ENCODE assay signal across 9 mouse cellular contexts in genomic region chrX:99402841-99403520, GRCm38 (mm10).
DNase-seq lines count a peak whose midpoint lies in the region; ATAC-seq and TF ChIP-seq lines count a peak whose summit lies in the region.
"Had no signal": no experiment of that assay in that cellular context is flagged by ENCODE, and none has a peak within 500 bp of the region (broad histone marks: within the 10 kb centered on the region; RNA-seq: fewer than 3 reads in every experiment).

No protein-coding gene starts in this region.

- H3K4me2 ChIP-seq in forebrain, postnatal 0 days (ENCODE audit: low read depth): no peak overlapping the region
- H3K4me2 ChIP-seq in forebrain, embryonic 12.5 days: no peak overlapping the region
- no peak overlapping the region for H3K4me2 ChIP-seq in midbrain, embryonic 16.5 days (ENCODE audit: low read length)

- H3K9ac ChIP-seq in forebrain, postnatal 0 days: no peak overlapping the region
- no peak overlapping the region for H3K9ac ChIP-seq in forebrain, embryonic 12.5 days
- no peak overlapping the region for H3K9ac ChIP-seq in midbrain, embryonic 16.5 days (ENCODE audit: low read depth, low read length)

- no peaks in the 10 kb centered on the region for H3K27me3 ChIP-seq in forebrain, postnatal 0 days (ENCODE audit: insufficient read depth, low read length)
- peaks cover 67% of the 10 kb centered on the region for H3K27me3 ChIP-seq in forebrain, embryonic 12.5 days
- H3K27me3 ChIP-seq in midbrain, embryonic 10.5 days (ENCODE audit: low read depth, poor library complexity, severe bottlenecking): peaks cover 98% of the 10 kb centered on the region
- peaks cover 4% of the 10 kb centered on the region for H3K27me3 ChIP-seq in midbrain, embryonic 16.5 days (ENCODE audit: control insufficient read depth, insufficient read depth, low read depth, low read length)

- H3K27ac ChIP-seq in forebrain, postnatal 0 days (ENCODE audit: low read depth, low read length): no peak overlapping the region
- no peak overlapping the region for H3K27ac ChIP-seq in forebrain, embryonic 12.5 days
- no peak overlapping the region for H3K27ac ChIP-seq in midbrain, embryonic 10.5 days (replicated peaks)
- no peak overlapping the region for H3K27ac ChIP-seq in midbrain, embryonic 16.5 days (ENCODE audit: low read length)

- peak; percentile 51 for TF ChIP-seq CTCF in forebrain, postnatal 0 days (IDR thresholded peaks at IDR 0.05; ENCODE audit: low read depth)
- TF ChIP-seq CTCF in lung, adult 2 months (IDR thresholded peaks at IDR 0.05; ENCODE audit: insufficient read depth, low read length): peak; percentile 57

- H3K4me1 ChIP-seq in forebrain, postnatal 0 days (ENCODE audit: insufficient read depth): no peaks in the 10 kb centered on the region
- H3K4me1 ChIP-seq in forebrain, embryonic 12.5 days: peaks cover 5% of the 10 kb centered on the region; the same call in 1 of the 2 replicates
- peaks cover 20% of the 10 kb centered on the region for H3K4me1 ChIP-seq in midbrain, embryonic 10.5 days
- H3K4me1 ChIP-seq in midbrain, embryonic 16.5 days (ENCODE audit: control insufficient read depth, insufficient read depth, low read length): 0 out of 2 replicates have a peak, but pooled peaks cover 2% of the 10 kb centered on the region
- H3K4me1 ChIP-seq in lung, adult 2 months (ENCODE audit: control insufficient read depth, insufficient read depth, low read length): no peaks in the 10 kb centered on the region

- H3K36me3 ChIP-seq in forebrain, postnatal 0 days (ENCODE audit: insufficient read depth): no peaks in the 10 kb centered on the region
- no peaks in the 10 kb centered on the region for H3K36me3 ChIP-seq in forebrain, embryonic 12.5 days (replicated peaks)
- H3K36me3 ChIP-seq in midbrain, embryonic 10.5 days: no peaks in the 10 kb centered on the region
- no peaks in the 10 kb centered on the region for H3K36me3 ChIP-seq in midbrain, embryonic 16.5 days (ENCODE audit: control insufficient read depth, insufficient read depth, low read length)

- 46% methylated on average over 9 of the region's 9 CpGs for WGBS in forebrain, postnatal 0 days
- 55% methylated on average over 9 of the region's 9 CpGs for WGBS in forebrain, embryonic 12.5 days
- 55% methylated on average over 9 of the region's 9 CpGs for WGBS in midbrain, embryonic 10.5 days
- WGBS in midbrain, embryonic 16.5 days: 42% methylated on average over 9 of the region's 9 CpGs
- 60% methylated on average over 9 of the region's 9 CpGs for WGBS in lung, adult 2 months

- H3K4me3 ChIP-seq in forebrain, postnatal 0 days (ENCODE audit: low read depth, low read length): no peak overlapping the region
- H3K4me3 ChIP-seq in forebrain, embryonic 12.5 days (replicated peaks): no peak overlapping the region
- H3K4me3 ChIP-seq in midbrain, embryonic 10.5 days: no peak overlapping the region
- H3K4me3 ChIP-seq in midbrain, embryonic 16.5 days (ENCODE audit: low read depth, low read length): no peak overlapping the region
- H3K4me3 ChIP-seq in lung, adult 2 months (replicated peaks; ENCODE audit: extremely low read depth, low read depth, low read length): no peak overlapping the region

- TF ChIP-seq POLR2A in lung, adult 2 months (IDR thresholded peaks at IDR 0.05; ENCODE audit: borderline replicate concordance, extremely low read depth, low read depth, low read length): no peak

- no peaks in the 10 kb centered on the region for H3K9me3 ChIP-seq in forebrain, postnatal 0 days (ENCODE audit: low read length)
- no peaks in the 10 kb centered on the region for H3K9me3 ChIP-seq in forebrain, embryonic 12.5 days
- H3K9me3 ChIP-seq in midbrain, embryonic 10.5 days (replicated peaks): no peaks in the 10 kb centered on the region
- H3K9me3 ChIP-seq in midbrain, embryonic 16.5 days (replicated peaks; ENCODE audit: control insufficient read depth, low read length, poor library complexity, severe bottlenecking): no peaks in the 10 kb centered on the region

- peak; percentile 30 for DNase-seq in forebrain, postnatal 0 days
- DNase-seq in midbrain, embryonic 10.5 days (ENCODE audit: low spot score): peak; percentile 44
- DNase-seq in cerebellum, postnatal 10 days: peak; percentile 68 to 71
- peak; percentile 13 for DNase-seq in lung, adult 2 months
- DNase-seq in ovary, postnatal 14 days (ENCODE audit: low spot score): no peak
- DNase-seq in layer of hippocampus, adult 8-10 months (ENCODE audit: low spot score in 2 of 2): no peak

- ATAC-seq in forebrain, postnatal 0 days: peak; percentile 42; the same call in 1 of the 2 replicates
- no peak for ATAC-seq in forebrain, embryonic 12.5 days (ENCODE audit: low FRiP score)
- ATAC-seq in midbrain, embryonic 16.5 days: no peak
- ATAC-seq: Patski had no signal

Comparison
In these comparisons a context has a peak if more than half of its experiments do, and no peak if none do; other contexts are left out.
1. DNase-seq: peak in forebrain, postnatal 0 days (single experiment), midbrain, embryonic 10.5 days (single experiment), cerebellum, postnatal 10 days (2 of 2) and lung, adult 2 months (single experiment); none in ovary, postnatal 14 days (single experiment) and layer of hippocampus, adult 8-10 months (0 of 2).